Mouse (Mus musculus): ENCODE results near the gene Eif4e1b. TPM values are rescaled to one million over a fixed set of nuclear protein-coding genes. Genes with fewer than 3 reads are reported as not detected.

The Eif4e1b gene
- total RNA-seq, 2 experiments from 2014 or later = not detected

- ATAC-seq (replicated peaks; ENCODE audit: low FRiP score, poor library complexity, severe bottlenecking) = no peak
Measured at GRCm38 (mm10) chr13:54837471-54837889, 53.7 kb downstream of the Eif4e1b start.

Other genes starting within 250 kb of the Eif4e1b start
- gene 4833439L19Rik, start 218.6 kb upstream of the Eif4e1b start, total RNA-seq (2015; ENCODE audit: low replicate concordance) = 27.0 and 28.1 TPM in 2 replicates
- 24.6 and 37.1 TPM in 2 replicates for gene 4833439L19Rik, start 218.6 kb upstream of the Eif4e1b start, total RNA-seq (2017; ENCODE audit: low replicate concordance)
- 1.3 and 2.9 TPM in 2 replicates for gene Arl10, start 209.0 kb upstream of the Eif4e1b start, total RNA-seq (2015; ENCODE audit: low replicate concordance)
- 0.51 TPM in 1 of 2 replicates, not detected in the other for gene Arl10, start 209.0 kb upstream of the Eif4e1b start, total RNA-seq (2017; ENCODE audit: low replicate concordance)
- 13.6 and 13.8 TPM in 2 replicates for gene Nop16, start 193.9 kb upstream of the Eif4e1b start, total RNA-seq (2015; ENCODE audit: low replicate concordance)
- gene Nop16, start 193.9 kb upstream of the Eif4e1b start, total RNA-seq (2017; ENCODE audit: low replicate concordance) = 6.3 and 12.1 TPM in 2 replicates
- gene Higd2a, start 193.8 kb upstream of the Eif4e1b start, total RNA-seq (2015; ENCODE audit: low replicate concordance) = 32.1 and 54.3 TPM in 2 replicates
- gene Higd2a, start 193.8 kb upstream of the Eif4e1b start, total RNA-seq (2017; ENCODE audit: low replicate concordance) = 8.4 and 17.1 TPM in 2 replicates
- 0.96 TPM in 1 of 2 replicates, not detected in the other for gene Cltb, start 172.7 kb upstream of the Eif4e1b start, total RNA-seq (2015; ENCODE audit: low replicate concordance)
- gene Cltb, start 172.7 kb upstream of the Eif4e1b start, total RNA-seq (2017; ENCODE audit: low replicate concordance) = 3.7 and 10.0 TPM in 2 replicates
- 14.6 and 35.7 TPM in 2 replicates for gene Faf2, start 162.2 kb upstream of the Eif4e1b start, total RNA-seq (2015; ENCODE audit: low replicate concordance)
- gene Faf2, start 162.2 kb upstream of the Eif4e1b start, total RNA-seq (2017; ENCODE audit: low replicate concordance) = 15.3 and 18.4 TPM in 2 replicates
- 31.3 and 33.0 TPM in 2 replicates for gene Rnf44, start 90.1 kb upstream of the Eif4e1b start, total RNA-seq (2015; ENCODE audit: low replicate concordance)
- 9.9 and 30.5 TPM in 2 replicates for gene Rnf44, start 90.1 kb upstream of the Eif4e1b start, total RNA-seq (2017; ENCODE audit: low replicate concordance)
- not detected in 2 replicates for gene Cdhr2, start 82.5 kb upstream of the Eif4e1b start, total RNA-seq (2015; ENCODE audit: low replicate concordance)
- not detected in 2 replicates for gene Cdhr2, start 82.5 kb upstream of the Eif4e1b start, total RNA-seq (2017; ENCODE audit: low replicate concordance)
- not detected in 2 replicates for gene Gprin1, start 34.1 kb upstream of the Eif4e1b start, total RNA-seq (2015; ENCODE audit: low replicate concordance)
- not detected in 2 replicates for gene Gprin1, start 34.1 kb upstream of the Eif4e1b start, total RNA-seq (2017; ENCODE audit: low replicate concordance)
- gene Sncb, start 17.4 kb upstream of the Eif4e1b start, total RNA-seq (2015; ENCODE audit: low replicate concordance) = not detected in 2 replicates
- not detected in 2 replicates for gene Sncb, start 17.4 kb upstream of the Eif4e1b start, total RNA-seq (2017; ENCODE audit: low replicate concordance)
- gene Tspan17, start 5.4 kb downstream of the Eif4e1b start, total RNA-seq (2015; ENCODE audit: low replicate concordance) = 2.5 TPM in 1 of 2 replicates, not detected in the other
- 1.0 TPM in 1 of 2 replicates, not detected in the other for gene Tspan17, start 5.4 kb downstream of the Eif4e1b start, total RNA-seq (2017; ENCODE audit: low replicate concordance)
- gene Unc5a, start 165.4 kb downstream of the Eif4e1b start, total RNA-seq (2015; ENCODE audit: low replicate concordance) = 1.9 and 10.8 TPM in 2 replicates
- gene Unc5a, start 165.4 kb downstream of the Eif4e1b start, total RNA-seq (2017; ENCODE audit: low replicate concordance) = 0.77 and 3.8 TPM in 2 replicates
- gene Hk3, start 237.4 kb downstream of the Eif4e1b start, total RNA-seq (2015; ENCODE audit: low replicate concordance) = 19.6 and 22.4 TPM in 2 replicates
- 34.2 and 38.5 TPM in 2 replicates for gene Hk3, start 237.4 kb downstream of the Eif4e1b start, total RNA-seq (2017; ENCODE audit: low replicate concordance)

Measured in erythroblast, adult 5-6 weeks (primary cell).